Mouse (Mus musculus): ENCODE measurements around the gene Abca13.
A peak's percentile ranks its signal among the peaks of the same experiment; 100 is the strongest.

DNA sequence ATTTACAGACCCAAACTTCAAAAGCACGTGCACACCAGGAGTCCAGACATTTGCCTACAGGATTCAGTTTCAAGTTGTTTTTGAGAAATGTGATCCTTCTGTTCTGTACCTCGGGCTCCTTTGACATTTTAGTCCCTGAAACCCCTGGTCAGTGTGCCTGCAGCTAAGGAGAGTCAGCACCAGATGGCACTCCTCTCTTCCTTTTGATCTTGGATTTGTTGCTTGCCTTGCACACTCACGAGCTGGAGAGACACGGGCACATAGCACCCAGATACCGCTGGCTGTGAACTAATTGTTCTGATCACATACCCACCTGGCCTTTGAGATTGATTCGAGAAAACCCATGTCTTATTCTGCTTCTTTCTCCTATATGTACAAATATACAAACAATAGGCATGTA is 289.8 kb downstream of the Abca13 start:
- TF ChIP-seq POLR2A (IDR thresholded peaks at IDR 0.05; ENCODE audit: borderline replicate concordance, extremely low read depth, insufficient read depth, insufficient read length, poor library complexity, severe bottlenecking), result no peak
- peak; percentile 80 for TF ChIP-seq CTCF (IDR thresholded peaks at IDR 0.05; ENCODE audit: borderline replicate concordance, extremely low read depth, insufficient read depth, insufficient read length)

Data from brain, embryonic 14.5 days (tissue).